Mouse (Mus musculus): ENCODE measurements at regions not wholly inside any gene's neighbourhood (a gene's known extent, or its start where the extent isn't known, plus 50 kb on each side); places are given as distances from the start of the nearest gene placed in this dataset.

DNA sequence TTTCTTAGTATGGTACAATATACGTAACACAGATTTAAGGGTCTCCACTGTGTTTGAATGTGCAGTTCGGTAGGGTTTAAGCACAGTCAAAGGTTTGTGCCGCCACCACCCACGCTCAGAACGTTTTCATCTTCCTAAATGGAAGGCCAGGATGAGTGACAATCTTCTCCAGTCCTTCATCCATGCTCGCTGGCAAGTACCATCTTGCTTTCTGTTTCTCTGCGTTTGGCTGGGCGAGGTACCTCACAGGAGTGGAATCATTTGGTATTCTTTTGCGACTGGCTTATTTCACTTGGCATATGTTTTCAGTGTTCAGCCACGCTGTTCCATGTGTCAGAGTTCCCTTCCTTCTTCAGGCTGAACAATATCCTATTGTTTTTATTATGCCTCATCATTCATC, 342.3 kb downstream of the Pax1 start:
- no peak for DNase-seq (ENCODE audit: low read depth, low spot score)

DNA sequence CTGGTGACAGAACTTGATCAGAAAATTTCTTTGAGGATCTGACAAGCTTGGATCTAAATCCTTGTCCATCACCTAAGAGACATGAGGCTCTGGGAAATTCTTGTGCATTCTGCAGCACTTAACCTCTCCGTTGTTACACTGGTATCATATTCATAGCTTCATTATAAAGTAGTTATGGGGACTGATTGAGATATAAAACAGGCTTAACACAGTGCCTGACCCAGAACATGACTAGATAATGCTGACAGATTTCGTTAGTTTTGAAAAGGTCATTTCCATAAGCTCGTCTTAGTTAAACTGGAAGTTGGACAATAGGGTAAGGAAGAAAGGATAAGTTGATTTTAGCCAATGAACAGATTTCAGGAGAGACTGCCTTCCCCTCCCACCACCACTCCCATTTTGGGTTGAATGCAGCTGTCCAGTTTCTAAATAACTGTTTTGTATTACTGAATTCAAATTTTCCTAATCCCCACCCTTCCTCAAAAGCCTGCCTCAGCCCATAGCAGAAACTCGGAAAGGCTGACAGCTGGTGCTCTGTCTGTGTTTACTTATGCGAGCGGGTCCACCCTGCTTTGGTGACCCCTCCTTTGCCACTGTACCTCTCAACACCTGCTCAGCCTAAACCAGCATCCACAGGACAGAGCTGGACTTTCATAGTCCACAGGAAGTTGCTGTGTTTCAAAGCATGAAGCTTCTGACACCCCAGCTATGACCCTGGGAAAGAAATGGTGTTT, 340.8 kb downstream of the Pax1 start:
- no peak for DNase-seq (ENCODE audit: low read depth, low spot score)

DNA sequence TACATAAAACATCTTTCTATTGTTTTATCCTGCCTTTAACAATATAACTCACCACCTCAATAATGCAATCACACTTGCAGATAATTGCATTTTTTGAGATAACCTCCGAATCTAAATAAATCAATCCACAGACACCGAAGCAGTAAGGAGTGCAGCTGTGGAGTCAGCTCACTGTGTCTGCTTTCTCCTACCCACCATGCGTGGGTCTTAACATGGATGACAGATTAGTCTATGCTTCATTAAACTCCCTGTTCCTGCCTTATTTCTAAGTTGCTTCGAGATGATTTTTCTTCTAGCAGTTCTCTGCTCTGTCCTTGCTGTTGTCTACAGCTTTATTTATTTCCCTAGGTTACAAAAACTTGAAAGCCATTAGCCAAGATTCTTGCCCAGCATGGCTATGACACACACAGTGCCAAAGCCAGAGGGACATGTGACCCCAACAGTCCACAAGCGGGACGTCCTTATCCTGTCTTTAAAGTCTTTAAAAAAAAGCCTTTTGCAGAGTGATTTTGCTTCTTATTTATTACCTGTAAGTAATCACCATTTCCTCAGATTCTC, 337.9 kb downstream of the Pax1 start:
- no peak for DNase-seq (ENCODE audit: low read depth, low spot score)

DNA sequence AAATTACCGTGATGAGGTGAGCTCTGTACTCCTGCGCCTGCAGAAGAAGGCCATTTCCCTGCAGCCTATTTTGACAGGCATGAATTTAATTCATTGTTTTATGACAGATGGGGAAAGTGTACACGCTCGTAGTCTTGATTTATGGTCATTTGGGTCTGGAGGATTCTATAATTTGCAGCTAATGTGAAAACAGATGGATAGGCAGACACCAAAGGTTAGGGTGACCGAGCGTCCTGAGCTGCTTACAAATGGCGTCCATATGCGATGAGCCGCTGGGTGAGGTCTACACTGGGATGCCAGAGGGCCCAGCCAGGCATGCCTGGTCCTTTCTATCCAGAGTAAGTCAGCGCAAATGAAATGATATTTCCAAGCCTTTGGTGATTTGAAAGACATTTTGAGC, 330.2 kb downstream of the Pax1 start:
- DNase-seq (ENCODE audit: low read depth, low spot score): no peak

DNA sequence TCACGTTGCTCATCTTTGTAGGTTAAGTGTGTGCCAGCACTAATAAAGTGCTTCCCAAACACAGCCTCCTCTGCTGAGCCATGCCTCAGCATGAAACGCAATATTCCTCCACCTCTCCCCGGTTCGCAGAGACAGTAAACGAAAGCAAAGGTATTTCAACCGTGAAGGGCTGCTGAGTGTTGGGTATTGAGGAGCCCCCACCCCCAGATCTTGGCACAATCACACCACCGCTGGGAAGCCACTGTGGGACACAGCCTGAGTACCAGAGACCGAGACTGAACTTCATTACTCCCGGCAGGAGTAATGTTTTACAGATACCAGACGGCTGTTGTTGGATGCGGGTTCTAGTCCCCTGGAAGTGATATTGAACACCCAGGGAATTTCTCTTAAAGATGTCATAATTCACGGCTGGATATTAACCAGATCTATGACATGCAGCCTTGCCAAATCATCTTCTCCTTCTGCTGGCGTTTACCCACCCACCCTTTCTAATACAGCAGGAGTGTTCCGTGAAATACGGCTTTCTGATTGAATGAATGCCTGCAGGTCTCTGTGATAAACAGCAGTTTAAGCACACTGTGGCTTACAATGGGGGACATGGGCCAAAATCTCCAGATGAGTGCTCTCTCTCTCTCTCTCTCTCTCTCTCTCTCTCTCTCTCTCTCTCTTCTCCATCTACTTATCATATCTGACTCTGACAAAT, 328.9 kb downstream of the Pax1 start:
- no peak for DNase-seq (ENCODE audit: low read depth, low spot score)

DNA sequence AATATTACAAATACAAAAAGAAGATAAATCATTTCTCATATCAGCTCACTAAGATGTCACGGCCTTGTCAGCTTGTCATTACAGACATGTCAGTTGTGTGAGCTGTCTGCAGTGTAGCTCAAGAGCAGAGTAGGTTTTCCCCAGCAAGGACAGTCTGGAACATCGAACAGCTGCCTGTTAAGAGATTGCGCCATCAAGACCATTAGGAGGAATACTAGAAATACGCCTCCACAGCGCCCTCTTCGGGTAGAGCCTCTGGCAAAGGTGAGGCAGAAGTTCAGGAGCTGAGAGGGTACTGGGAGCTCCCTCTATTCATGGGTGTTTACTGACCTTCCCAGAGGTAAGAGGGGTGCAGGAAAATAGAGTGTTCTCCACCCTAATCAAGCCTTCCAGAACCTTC, 327.0 kb downstream of the Pax1 start:
- peak; percentile 69 for DNase-seq (ENCODE audit: low read depth, low spot score)

DNA sequence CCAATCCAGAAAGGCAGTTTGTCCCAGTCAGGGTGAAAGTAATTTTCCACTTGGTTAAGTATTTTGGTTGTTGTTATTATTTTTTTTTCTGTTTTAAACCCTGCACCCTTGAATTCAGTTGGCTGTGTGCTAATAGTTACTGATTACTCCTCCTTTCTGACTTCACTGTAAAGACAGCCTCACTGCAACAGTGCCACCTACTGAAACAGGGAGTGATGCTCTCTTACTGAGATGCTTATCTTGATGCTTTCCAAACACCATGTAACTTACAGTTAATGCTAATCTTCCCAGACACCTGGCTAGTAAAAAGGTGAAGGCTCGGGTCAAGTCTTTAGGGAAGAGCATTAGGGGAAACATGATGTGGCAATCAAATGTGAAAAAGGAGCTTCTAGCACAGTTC, 294.9 kb downstream of the Pax1 start:
- peak; percentile 6 for DNase-seq (ENCODE audit: low read depth, low spot score)

DNA sequence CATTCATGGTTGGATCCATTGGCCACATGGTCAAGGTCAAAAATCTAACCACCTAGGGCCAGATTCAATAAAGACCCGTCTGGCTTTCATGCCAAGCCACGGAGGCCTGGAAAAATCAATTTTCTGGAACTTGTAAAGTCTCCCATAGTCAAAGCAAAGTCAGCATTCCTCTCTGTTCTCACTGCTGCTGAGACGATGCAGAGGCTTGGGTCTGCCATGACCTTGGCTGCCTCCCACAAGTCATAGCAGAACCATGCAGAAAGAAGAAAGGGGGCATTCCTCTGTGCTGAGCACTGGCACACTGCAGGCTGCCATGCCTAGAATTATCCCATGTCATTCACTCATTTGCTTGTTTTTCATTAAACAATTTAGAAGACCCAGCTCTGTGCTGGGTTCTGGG, 288.5 kb downstream of the Pax1 start:
- no peak for DNase-seq (ENCODE audit: low read depth, low spot score)

DNA sequence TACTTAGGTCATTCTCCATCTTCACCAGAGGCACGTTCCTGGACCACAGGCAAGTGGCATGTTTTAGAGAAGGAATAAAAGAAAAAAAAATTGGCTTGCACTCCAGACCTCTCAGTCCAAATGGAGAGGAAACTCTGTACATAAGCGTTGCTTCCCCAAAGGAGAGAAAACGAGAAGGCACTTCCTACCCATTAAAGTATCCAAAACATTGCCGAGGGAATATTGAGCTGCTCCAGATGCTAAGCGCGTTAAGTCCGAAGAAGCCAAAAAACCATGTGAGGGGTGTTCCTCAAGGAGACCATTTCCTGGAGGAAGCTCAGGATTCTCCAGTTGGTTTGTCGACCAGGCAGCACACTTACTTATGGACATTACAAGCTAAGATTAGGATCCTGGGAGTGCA, 286.2 kb downstream of the Pax1 start:
- no peak for DNase-seq (ENCODE audit: low read depth, low spot score)

DNA sequence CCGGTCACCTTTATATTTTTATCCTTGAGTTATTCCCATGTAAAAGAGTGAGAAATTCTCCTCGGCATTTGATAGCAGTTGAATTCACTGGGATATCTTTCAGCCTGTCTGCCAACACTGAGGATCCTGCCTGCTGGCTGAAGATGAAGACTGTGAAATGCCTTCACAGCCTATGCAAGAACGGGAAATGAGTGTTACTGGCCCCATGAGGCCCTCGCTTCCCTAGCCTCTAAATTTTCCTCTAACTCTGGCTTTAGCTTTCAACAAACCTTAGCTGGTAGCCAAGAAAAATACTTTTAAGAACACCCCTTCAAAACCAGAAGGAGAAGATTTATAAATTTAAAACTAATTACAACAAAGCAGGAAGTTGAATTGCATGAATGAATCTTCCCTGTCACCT, 285.8 kb downstream of the Pax1 start:
- DNase-seq (ENCODE audit: low read depth, low spot score): no peak

DNA sequence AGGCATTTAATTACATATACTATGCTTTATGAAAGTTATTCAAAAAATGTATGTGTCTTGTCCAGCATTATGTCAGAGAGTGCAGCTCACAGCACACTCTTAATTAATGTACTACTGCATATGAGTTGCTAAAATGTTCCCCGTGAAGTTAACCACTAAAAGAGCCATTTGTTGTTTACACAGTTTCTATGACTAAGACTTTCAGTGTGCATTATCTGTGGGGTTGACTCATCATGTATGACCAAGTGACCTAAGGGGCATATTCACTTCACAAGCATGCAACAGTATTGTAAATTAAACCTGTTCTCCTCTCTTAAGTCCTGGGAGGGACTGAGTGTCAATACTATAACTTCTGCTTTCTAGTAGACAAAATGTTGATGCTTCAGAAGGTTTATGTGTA, 276.2 kb downstream of the Pax1 start:
- DNase-seq (ENCODE audit: low read depth, low spot score): no peak

DNA sequence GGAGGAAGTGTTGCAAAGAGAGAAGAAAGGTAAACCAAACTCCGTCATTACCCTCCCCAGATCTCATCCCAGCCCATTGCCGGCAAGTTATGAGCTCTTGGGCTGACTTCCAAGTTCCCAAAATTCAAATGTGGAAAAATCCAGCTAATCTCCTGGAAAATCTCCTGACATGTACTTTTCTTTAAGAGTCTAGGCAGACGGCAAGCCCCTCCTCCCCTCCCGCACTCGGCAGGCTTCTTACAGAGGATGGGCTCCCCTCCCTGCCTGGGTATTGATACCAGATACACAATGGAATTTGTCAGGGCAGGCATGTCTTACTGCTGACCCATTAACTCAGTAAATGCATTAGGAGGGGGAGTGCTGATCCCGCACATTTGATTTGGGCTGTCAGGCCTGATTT, 271.0 kb downstream of the Pax1 start:
- no peak for DNase-seq (ENCODE audit: low read depth, low spot score)

DNA sequence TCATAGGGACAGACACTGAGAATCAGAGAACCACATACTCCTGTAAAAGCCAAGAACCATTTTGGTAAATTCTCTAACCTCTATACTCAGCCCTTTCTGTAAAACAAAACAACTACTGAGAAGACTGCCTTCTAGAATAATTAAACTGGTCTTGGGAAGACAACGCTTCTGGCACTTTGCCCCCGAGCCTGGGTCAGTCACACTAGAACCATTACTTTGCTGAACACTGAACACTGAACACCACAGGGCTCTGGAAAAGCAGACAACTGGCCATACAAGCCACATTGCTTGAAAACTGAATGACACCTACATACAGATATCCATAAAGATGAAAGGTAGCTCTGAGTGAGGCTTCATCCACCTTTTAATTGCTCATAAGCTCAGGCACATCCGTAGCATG, 268.0 kb downstream of the Pax1 start:
- no peak for DNase-seq (ENCODE audit: low read depth, low spot score)

DNA sequence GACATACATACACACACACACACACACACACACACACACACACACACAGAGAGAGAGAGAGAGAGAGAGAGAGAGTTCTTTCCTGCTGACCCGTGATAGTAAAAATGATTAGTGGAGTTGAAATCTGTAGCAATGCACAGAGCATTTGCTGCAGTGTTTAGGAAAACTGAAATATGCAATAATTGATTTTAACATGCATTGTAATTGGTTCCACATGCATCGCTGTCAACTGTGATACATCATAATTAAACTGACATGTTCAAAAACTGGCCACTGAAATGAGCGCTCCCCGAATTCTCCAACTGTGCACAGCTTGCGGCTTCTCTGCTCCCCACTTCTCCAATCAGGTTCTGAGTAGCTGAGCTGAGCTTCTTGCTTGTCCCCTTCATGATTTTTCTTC, 265.4 kb downstream of the Pax1 start:
- no peak for DNase-seq (ENCODE audit: low read depth, low spot score)

DNA sequence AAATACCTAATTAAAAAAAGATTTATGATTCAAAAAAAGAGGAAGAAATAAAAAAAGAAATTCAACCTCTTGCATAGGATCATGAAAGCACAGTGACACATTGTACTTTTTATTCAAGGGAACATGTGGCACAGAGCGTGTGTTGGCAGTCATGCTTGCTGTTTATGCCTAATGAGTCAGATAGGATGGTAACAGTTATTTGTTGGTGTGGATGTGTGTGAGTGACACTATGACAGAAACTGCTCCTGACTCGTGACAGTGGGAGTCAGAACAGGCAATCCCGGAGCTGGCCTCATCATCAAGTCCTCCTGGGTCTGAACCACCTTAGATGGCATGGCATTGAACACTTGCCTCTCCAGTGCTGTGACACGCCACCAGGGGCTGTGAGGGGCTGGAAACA, 261.4 kb downstream of the Pax1 start:
- DNase-seq (ENCODE audit: low read depth, low spot score): no peak

DNA sequence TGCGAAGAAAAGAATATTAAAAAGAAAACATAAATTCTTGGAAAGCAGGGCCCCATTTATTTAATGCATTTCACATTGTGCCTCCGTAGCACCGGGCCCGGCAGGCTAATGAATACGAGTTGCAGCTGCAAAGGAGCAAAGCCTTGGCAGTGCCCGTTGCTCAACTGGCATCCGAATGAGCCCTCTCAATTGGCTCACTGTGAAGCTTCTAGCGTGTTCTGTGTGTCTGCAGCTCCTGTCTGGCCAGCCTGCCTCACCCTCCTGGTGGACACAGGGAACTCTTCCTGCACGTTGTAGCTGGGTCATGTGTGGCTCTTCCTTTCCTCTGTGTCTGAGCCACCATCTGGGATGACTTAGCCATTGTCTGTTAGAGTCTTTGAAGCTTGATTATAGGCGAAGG, 256.1 kb downstream of the Pax1 start:
- DNase-seq (ENCODE audit: low read depth, low spot score): no peak

DNA sequence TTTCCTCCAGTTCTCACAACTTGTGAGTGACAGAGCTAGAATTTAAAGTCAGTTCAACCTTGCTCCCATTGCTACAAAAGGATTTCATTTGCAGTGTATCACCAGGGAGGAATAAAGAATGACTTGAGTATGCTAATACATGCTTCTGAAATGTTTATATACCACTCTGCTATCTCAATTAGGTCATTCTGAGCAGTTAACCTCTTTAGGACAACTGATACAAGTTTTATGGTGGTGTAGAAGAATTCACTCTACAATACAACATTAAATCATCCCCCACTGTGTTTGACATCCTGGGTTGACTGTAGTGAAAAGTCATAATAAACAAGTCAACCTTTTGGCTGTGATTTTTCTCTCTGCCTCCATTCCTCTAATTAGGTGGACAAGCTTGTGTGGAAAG, 248.6 kb downstream of the Pax1 start:
- DNase-seq (ENCODE audit: low read depth, low spot score): no peak

DNA sequence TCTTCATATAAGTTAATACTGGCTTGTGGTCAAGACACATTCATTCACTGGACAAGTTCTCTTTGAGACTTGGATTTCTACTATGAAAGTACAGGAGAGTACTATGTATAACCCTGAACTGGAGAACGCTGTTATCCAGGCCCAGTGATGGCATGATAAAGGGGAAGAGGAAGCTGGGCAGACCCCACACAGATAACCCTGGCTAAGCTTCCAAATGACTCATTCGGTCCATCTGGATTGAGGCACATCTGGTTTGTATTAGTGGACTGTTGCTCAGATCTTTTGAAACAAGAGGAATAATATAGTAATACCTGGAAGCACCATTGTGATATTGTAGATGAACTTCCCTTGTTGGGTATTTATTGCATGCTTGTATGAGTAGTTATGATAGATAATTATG, 239.9 kb downstream of the Pax1 start:
- no peak for DNase-seq (ENCODE audit: low read depth, low spot score)

DNA sequence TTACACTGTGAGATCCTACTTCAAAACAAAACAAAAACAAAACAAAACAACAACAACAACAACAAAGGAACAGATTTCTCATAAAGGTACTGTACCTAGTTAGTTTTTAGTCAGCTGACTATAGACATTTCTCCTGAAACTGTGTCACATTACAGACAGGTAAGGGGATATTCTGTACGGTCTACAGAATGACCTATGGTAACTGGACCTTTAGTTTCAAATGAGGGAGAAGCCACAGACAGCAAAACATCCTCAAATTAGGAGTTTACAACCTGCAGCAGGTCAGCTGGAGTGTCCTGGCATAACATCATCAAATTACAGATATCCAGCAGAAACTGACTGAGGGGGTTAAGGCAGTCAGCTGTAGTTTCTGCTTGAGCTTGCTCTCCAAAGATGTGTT, 210.7 kb downstream of the Pax1 start:
- DNase-seq (ENCODE audit: low read depth, low spot score): no peak

DNA sequence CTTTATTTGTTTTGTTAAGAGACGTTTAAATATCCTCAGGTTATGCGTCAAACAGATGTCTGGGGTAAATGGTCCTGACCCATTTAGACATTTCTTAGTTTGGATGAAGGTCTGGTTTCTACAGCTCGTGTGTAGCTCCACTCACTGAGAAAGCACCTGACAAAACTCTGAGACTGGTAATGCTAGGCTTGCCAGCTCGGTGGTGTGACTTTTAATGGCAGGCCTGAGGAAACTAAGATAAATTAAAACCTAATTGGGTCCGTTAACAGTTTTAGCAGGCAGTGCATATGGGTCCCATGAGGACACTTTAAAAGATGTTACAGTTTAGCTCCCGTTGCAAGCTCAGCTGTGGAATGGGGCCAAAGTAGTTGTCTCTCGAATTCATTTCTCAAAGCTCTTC, 199.5 kb downstream of the Pax1 start:
- DNase-seq (ENCODE audit: low read depth, low spot score): no peak

DNA sequence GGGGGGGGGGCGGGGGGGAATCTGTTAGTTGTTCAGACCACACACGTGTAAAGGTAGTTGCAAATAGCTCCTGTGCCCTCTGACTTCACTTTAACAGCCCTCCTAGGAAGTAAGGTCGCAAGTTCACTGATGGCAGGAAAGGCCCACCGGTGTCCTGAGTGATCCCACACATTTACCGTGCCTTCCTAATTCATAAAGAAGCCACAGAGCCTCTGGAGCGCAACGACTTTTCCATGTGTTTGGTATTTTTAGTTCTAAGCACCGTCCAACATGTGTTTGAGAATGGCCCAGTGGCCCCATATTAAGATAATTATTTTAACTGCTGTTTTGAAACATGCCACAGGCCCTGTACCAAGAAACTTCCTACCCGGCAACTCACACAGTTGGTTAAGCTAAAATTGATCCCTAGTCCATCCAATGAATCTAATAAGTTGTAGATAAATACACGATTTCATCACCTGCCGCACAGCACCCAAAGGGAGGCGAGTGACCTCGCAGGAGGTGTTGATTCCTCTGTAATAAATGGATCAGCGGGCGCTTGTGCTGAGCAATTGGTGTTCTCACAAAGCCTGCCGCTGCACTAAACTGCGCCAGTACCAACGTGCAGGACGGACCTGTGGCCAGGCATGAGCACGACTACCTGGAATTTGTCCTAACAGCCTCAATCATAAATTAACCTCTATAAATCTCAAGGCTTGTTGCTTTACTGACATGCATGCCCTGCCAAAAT, 198.9 kb downstream of the Pax1 start:
- no peak for DNase-seq (ENCODE audit: low read depth, low spot score)

DNA sequence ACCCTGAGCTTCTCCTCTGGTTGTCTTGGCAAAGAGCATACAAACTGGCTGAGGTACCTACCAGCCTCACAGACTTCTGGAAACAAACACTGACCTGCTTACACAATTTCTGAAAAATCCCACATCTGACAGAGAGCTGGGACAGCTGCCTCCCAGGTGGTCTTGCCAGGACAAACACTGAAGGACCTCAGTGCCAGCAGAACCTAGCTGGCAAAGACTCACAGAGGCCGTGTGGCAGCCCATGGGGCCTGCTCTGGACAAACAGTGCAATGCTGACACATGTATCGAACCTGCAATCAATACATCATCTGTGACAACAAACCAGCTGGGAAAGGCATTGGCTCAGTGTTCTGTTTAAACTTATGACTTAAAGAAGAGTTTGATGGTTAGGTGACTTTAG, 167.4 kb downstream of the Pax1 start:
- no peak for DNase-seq (ENCODE audit: low read depth, low spot score)

DNA sequence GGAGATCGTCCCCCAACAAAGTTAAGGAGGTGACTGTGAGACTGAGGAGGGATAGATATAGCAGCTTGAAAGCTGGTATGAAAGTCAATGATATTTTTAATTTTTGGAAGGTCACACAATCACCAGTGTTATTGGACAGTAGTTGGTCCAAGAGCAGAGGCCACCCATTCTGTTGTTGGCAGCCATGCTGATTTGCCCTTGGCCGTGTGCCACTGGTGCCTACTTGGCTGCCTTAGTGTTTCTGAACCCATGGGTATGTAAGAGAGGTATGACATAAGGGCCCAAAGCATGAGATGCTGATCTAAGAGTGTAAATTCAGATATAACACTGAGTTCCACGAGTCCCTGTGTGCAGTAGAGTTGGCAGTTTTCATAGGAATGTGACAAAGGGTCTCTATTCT, 153.7 kb downstream of the Pax1 start:
- DNase-seq (ENCODE audit: low read depth, low spot score): no peak

Measured in R1 (cell line).